Mouse (Mus musculus) cerebellum, adult 11 months (tissue): Measurements from ENCODE around the gene Clybl.
A peak's percentile ranks its signal among the peaks of the same experiment; 100 is the strongest.

Source experiments
- DNase-seq: peaks from one replicate; pipeline ENCODE4 v3.0.0; 2022

The Clybl gene

DNA sequence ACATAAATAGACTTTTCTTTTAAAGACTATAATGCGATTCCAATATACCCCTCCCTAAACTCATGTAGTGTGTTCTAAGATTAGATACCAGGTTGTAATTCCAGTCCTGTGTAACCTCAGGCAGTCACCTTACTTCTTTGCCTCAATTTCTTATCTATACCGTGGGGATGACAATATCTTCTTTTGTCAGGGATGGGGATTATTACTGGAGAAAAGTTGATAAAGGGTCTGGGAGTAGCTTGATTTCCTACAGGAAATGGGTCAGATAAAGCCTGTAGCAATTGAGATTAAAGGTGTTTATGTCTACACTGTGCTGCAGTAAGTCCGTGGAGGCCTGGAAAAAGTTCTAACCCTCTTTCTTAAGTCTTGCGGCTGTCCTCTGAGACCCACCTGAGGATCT, 131.8 kb downstream of the Clybl start:
- no peak for DNase-seq

DNA sequence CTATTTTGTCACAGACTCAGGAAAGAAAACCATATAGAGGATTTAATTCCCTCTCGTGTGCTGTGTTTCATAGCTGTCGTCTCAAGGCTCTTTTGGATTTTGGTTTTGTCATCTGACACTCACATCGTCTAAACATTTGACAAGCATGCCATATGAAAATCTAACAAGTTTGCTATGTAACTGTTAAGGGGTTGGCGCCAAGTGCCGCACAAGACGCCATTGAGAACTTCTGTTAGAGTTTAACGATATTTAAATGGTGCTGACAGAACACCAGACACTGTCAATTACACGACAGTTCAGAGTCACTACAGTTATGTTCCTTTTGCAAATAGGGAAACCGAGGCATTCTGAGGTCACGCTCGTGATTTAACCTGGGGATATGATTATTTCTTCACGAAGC, 134.2 kb downstream of the Clybl start:
- no peak for DNase-seq

DNA sequence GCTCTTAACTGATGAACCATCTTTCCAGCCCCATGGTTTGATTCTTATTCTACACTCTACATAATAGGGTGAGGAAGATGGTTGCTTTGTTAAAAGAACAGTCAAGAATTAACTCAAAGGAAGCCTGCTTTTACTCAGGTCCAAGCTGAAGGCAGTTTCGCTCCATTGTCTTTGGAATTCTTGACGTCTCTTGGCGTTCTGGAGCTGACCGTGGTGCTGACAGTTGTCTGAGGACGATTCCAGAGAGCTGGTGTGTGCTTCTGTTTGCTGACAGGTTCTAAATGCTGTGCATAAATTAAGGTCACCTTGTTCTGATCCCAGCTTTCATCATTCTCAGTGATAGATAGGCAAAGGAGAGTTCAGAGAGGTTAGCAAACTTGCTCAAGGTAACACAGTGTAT, 140.6 kb downstream of the Clybl start:
- no peak for DNase-seq

DNA sequence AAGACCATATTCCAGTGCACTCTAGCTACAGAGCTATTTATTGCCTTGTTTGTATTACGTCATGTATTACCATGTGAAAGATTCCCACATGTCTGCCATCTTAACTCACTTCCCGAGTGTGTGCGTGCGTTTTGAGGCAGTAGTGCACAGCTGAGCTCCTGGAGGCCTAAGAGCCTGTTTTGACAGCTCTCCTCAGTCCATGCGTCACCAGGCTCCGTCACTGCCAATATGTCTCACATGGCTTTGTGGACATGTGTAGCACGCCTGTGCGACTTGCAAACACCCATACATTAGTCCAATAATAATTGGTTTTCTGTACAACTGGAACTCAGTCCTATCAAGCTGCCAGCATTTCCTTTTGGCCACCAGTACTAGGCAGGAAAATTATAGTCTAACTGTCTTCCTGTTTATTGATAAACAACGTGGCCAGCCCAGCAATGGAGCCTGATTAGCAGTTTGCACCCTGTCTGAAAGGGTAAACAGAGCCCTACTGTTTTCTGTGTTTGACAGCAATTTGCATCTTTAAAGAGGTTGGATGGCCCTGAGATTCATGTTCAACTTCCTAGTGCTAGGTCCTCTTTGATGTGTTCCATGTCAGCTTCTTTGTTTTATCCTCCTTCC, 142.4 kb downstream of the Clybl start:
- DNase-seq = no peak

DNA sequence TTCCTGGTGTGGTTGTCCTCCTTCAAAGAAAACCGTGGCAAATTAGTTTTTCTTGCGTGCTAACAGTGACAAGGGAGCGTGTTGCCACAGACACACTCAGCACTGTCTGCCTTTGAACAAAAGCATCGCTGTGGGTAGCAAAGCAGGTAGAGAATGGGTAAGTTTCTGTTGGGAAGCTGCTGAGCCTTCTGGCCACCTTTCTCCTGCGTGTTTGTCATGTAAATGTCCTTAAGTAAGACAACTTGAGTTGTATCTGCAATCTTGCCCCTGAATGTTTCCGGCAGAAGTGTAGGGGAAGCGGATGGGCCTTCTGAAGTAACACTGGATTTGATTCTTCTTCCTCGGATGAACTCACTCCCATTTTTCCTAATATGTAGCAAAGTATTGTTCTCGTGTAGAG, 148.6 kb downstream of the Clybl start:
- DNase-seq = no peak

DNA sequence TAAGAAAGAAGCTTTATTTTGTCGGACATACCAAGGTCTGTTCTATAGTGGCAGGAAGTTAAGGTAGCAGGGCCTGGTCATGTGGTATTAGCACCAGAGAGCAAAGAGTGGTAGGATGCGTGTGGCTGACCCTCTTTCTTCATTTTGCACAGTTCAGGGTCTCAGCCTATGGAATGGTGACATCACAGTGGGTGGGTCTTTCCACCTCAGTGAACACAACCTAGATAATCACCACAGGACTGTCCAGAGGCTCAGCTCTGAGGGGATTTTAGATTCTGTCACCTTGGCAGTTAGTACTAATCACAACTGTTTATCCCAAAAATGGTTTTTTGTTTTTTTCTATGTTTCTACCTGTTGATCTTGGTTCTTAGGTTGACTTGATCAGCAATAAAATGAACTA, 149.2 kb downstream of the Clybl start:
- DNase-seq = no peak

DNA sequence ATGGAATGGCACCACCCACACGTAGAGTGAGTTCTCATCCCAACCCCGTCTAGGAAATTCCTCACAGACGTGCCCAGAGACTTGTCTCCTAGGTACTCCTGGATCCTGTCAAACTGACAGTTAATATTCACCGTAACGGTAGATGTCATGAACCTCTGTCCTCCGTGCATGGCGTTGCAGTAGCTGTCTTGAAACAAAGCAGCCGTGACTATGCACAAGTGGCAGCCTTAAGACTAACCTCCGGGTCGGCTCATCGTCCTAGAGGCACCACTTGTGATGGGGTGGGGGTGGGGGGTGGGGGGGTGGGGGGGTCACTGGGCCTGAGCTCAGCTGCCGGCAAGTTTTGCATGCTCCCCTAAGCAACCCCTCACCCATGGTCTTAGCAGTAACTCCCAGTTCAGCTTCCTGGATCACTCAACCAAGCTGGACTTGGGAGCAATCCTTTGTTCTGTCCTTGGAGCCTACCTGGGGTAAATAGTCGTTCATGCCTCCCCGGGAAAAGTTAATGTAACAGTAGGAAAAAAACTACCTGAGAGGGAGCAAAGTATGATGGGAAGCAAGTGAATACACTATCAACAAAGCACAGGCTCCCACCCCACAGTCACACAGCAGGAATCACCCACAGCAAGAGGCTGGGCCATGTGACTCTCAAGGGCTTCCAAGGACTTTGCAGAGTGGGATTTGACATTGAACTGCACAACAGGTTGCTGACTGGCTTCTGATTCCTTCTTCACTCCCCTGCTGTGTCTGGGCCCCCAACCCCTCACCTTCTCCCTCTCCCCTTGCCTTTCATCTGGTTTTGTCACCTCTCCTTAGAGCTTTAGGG, 150.3 kb downstream of the Clybl start:
- DNase-seq = no peak

DNA sequence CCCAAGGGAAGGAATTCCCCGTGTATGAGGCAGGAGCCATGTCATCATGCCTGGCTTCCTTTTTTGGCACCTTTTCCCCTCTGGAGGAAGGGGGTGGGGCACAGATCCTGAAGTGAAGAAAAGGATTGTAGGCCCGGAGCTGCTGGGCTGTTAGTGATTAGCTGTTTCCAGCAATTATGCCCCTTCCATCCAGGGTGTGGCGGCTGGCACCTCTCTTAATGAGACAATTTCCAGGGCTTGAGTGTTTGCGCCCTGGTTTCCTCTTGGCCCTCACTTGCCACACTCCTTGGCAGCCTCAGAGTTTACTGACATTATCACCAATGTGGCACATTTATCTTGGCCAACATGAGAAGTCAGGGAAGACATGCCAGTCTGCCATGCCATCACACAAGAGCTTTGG, 155.5 kb downstream of the Clybl start:
- DNase-seq = no peak

DNA sequence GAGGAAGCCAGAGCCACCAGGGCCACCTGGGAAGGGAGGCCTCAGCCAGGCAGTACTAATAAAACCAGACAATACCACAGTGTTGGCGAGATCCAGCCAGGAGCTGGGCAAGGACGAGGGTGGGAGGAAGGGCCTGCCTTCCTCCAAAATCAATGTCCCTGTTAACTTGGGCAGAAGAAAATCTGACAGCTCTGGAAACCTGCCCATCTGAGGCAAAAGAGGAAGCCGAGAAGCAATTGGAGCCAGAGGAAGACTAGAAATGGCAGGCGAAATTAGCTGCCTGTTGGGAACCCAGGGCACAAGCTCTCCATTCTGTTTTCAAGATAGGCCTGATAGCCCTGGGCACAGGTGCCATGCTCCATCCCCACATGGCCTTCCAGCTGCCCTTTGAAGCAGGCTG, 157.3 kb downstream of the Clybl start:
- DNase-seq = peak; percentile 90

DNA sequence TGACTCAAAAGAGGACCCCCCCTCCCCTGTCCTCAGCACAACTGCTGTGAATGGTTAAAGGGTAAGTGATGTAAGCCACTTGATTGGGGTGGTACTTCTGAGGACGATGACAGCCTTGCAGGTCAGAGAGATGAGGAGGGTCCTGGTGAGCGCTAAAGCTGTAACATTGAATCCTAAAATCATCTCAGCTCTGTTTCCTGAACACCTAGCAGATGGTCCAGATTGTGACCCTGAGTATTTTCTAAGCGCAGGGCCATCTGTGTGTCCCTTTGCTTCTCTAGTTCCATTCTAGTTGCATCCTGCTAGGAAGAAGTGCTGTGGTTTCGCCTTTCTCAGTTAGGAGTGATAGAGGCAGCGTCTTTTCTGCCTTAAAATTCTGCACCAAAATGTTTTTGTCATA, 158.6 kb downstream of the Clybl start:
- DNase-seq = no peak

DNA sequence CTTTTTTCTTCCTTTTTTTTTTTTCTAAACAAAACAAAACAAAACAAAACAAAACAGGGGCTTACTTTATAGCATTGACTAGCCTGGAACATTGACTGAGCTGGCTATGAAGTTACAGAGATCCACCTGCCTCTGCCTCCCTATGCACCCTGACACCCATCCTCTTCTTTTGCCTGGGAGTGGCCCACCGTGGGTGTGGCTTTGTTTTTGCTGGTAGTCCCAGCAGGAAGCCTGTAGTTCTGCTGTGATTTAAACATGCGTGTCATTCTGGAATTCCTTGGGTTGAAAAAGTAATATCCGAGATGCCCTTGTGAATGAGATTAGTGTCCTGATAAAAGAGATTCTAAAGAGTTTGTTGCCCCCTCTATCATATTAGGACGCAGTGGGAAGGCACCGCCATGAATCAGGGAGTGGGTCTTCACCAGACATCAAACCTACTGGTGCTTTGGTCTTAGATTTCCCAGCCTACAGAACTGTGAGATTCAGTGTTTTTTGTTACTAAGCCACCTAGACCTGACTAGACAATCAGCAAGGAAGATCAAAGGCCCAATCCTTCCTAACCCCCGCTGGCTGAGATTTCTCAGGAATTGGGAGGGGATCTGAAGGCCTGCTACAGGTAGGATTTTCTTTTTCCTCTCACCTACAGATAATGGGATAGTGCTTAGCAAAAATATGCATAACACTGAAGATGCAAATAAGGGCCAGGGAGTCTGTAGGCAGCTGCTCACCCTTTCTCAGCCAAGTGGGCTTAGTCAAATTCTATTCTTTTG, 160.3 kb downstream of the Clybl start:
- DNase-seq = no peak

DNA sequence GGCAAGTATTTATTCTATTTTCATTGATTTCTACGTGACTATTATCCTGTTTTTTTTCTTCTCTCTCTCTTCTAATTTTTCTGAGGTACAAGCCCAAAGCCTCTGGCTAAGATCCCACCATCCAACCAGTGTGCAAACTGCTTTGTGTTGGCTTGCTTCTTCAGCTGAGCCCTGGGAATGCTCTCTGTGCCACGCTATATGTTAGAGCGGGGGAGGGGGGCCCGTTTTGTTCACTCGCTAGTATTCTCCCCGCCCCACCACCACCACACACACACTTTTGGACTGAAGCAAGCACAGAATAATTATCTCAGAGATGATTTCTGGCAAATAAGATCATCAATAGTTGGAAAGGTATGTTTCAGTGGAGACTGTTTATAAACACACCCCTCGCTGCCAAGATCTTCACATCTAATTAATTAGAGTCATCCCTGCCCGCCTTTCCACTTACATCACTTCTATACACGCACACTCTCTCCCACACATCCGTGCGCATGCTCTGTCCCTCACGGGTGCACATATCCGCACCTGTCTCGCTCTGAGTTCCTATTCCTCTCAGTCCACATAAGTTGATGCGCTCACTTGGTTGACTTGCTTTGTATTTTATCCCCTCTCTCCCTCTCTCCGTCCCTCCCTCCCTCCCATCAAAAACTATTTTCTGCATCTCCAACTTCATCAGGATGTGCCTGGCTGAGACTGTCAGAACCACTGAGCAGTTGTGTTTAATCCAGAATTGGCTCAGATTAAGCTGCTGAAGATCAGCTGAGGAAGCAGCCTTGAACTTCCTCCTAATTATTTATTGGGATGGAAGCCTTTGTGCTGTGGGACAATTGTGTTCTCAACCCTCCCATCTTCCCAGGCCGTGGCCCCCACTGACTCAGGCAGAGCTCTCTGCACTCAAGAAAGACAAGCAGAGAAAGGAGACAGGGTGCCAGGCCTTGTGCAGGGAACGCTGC, 163.0 kb downstream of the Clybl start:
- no peak for DNase-seq

DNA sequence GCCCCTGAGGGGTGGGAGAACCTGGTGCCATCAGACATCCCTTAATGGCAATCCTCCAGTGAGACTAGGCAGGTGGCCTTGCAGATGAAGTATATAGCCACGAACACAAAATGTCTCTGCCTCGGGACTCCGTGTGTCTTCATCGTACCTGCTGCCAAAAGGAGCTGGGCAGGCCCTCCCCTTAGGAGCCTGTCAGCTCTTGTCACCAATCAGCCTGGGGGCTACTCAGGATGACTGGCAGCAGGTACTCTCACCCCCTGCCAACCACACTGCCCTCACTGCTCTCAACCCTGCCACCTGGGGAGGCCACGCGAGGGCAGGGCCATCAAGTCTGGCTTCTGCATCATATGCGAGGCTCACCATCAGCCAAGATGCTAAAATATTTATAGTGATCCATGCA, 166.6 kb downstream of the Clybl start:
- no peak for DNase-seq

DNA sequence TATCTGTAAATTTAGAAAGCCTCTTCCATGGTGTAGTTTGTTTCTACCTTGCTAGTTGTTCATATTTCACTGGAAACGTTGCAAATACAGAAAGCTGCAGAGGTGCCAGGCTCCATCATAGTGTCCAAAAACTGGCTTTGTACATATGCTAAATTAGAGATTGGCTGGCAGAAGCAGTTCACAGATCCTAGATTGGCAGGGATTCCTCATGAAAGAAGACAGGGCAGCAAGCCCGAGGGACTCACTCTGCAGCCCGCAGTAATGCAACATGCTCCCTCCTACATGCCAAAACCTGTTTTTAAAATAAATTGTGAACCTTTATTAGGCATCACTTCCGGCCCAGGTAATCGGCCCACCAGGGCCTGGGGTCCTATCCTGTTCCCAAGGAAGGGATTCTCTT, 167.8 kb downstream of the Clybl start:
- DNase-seq = peak; percentile 56

DNA sequence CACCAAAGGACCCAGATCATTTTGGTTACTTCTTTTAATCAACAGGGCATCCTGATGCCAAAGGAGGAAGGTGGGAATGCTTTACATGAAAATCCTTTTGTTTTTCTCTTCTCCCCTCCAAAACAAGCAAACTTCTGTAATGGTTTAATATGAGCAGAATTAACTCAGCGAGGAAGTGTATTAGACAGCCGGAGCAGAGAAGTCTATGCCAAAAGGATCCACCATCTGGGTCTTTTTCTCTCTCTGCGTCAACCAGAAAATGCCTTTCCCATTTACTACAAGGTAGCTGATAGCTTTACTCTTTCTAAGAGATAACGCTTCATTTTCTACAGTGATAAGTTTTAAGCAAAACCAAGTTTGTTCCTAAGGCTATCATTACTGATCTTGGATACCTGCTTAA, 168.3 kb downstream of the Clybl start:
- no peak for DNase-seq

DNA sequence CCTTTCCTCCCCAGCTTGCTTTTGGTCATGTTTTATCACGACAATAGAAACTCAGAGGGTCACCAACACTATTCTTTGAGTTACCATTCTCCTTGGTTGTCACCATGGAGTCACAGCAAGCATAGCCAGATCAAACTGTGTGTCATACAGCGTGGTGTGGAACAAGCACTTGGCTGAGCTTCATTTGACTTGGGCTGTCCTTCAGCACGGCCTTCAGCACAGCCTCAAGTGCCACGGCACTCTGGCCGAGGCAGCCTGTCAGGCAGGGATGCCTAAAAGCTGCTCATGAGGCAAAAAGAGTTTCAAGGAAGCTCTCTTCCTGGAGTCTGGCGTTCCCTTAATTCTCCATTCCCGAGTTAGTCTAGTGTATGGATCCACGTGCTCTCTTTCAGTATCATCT, 169.3 kb downstream of the Clybl start:
- no peak for DNase-seq

DNA sequence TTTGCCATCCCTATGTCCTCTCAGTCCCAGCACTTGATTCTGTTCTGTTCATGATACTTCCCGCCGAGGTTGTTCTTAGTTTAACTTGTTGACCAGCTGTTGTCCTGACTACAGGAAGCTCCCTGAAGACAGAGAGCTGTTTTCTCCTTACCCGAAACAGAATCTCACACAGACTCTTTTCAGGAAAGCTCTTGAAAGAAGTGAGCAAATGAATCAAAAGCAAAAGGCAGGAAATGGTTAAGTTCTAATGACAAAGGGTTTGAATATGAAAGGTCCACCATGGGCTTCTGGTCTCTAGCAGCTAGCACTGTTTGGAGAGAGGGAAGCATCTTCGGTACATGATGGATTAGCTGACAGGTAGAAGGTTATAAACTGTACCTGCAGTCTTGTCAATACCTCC, 175.8 kb downstream of the Clybl start:
- no peak for DNase-seq

DNA sequence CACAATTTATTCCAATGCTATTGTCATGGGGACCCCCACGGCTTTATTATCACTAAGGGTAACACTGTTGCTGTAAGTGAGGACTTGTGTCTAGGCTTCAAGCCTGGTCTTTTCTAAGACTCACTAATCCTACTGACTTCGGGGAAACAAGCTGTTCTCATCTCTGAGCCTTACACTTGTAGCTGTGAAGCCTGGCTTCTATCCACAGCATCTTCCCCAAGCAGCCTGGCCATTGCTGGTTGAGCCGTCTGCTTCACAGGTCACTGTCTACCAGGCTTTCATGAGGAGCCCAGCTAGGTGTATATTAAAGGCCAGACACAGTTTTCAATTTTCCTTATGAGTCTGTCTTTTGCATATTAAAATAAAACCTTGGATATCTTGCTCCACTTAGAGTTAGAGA, 177.1 kb downstream of the Clybl start:
- no peak for DNase-seq

DNA sequence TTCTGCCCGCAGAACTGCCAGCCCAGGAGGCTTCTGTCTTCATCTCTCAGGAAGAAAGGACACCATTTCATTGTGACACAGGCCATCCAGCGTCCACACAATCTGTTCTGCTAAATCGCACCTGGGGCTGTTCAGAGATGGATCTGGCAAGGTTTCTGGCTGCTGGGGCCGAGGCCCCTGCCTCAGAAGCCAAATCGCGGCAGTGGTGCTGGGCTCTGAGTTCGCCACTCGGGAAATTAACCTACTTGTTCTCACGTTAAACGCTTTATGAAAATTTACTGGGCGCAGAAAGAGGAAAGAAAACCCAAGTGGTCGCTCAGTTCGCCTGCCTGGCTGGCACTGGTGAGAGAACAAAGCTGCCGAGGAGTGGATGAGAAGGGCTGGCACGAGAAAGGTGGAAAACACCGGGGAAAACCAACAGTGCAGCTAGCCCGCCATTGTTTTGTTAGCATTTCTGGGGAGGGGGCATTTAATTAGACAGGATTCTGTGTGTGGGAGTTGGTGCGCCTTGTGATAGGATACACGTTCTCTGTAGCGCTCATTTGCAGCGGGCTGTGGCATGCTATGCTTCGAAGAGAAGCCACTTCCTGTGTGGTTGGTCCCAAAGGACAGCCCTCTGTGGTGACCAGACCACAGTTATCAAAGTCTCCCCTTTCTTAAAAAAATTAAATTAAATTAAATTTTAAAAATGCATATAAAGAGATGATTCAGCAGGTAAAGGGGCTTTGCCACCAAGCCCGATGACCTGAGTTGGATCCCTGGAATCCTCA, 177.8 kb downstream of the Clybl start:
- no peak for DNase-seq

DNA sequence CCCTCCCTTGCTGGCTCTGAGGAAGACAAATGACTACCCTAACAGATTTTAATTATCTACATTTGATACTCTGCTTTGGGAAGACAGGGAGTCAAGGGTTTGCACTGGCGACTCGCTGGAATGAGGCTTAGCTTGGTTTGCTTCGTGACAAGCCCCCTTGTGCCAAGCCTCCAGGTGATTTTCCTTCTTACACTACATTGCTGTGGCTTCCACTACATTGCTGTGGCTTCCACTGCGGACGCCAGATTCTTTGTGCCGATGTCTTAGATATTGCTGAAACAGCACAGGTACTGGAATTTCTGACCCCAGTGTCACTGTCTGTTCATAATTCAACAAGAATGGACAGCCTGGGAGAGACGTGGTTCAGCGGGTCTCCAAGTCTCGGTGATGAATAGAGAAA, 180.3 kb downstream of the Clybl start:
- no peak for DNase-seq

DNA sequence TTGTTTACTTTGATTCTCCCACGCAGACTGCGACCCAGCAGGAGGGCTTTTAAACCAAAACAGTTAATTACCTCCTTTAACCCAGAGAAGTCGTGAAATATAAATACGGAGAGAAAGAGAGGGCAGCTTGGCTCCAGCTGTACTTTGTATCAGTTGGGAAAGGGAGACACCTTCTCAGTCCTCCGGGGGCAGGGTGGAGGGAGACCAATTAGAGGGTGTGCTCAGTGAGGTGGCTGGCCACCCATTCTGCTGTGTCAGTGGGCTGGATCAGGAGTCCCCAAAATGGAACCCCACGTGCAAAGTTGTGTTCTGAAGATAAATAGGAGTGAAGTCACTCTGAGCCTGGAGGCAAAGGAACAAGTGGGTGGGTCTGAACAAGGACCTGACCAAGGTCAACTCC, 181.7 kb downstream of the Clybl start:
- DNase-seq = no peak

DNA sequence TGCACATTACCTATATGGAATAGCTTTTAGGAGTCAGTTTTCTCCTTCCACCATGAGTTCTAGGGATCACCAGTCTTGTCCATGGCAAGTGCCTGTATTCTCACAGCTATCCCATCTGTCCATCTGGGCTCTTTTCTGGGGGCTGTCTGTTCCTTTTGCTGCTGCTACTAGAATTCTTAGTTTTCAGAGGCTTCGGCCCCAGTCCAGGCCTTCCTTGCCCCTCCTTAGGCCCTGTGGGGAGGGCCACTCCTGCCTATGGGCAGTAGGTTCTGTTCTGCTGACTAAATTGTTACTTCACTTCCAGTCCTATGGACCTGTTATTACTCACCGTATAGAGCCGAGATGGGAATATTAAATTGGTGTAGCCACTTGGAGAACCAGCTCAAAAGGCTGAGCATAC, 182.5 kb downstream of the Clybl start:
- no peak for DNase-seq
